Mouse (Mus musculus) olfactory bulb, adult 2 months (tissue): ENCODE data around the gene Azi2.

Source experiments
- CTCF ChIP-seq: fragments of 200-500 bp; IDR thresholded peaks from 2 replicates; pipeline ENCODE4 v1.5.1; 2012; ENCODE audit warnings: low read depth, mild to moderate bottlenecking, low read length, moderate library complexity; ENCODE audit not compliant: insufficient read depth
- POLR2A ChIP-seq: fragments of 200-500 bp; IDR thresholded peaks from 2 replicates; pipeline ENCODE4 v1.6.1; 2012; ENCODE audit warnings: mild to moderate bottlenecking, low read depth, low read length, moderate library complexity; ENCODE audit not compliant: insufficient read depth

DNA sequence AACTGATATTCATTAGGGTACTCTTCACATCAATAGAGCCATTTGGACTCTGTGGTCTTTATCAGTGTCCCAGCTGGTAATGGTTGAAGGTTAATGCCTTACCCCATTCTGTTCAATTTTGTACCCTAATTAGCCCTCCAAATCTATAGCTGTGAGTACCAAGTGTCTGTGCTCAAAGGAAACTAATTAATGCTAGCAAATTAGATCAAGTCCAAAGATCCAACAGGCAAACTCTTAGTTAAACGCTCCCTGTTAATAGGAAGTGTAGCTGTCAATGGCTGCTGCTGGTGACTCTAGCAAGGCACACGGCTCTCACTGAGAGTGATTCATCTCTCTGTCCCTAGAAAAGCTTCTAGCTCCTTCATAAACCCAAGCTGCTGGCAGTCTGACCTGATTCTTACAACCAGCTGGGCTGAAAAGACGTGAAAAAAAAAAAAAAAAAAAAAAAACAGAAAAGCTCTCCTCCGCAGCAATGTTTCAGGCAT is 68.3 kb downstream of the Azi2 start:
- TF ChIP-seq POLR2A, result no peak
- TF ChIP-seq CTCF, result no peak
